Mouse (Mus musculus) brown adipose tissue, adult 24 weeks (tissue): ENCODE data around the gene Ube2g1. TPM values are rescaled to one million over a fixed set of nuclear protein-coding genes. Genes with fewer than 3 reads are reported as not detected.

Experiments used
- H3K27ac ChIP-seq: fragments of 200-500 bp; replicated peaks from 2 replicates; pipeline ENCODE4 v1.5.1; 2012; ENCODE audit warnings: low read depth, mild to moderate bottlenecking, low read length
- H3K4me1 ChIP-seq: fragments of 200-500 bp; 2 replicates; pipeline ENCODE4 v1.6.1; 2012; ENCODE audit warnings: low read length, mixed read lengths; ENCODE audit not compliant: control insufficient read depth, insufficient read depth, insufficient read length
- H3K4me3 ChIP-seq: fragments of 200-500 bp; 2 replicates; pipeline ENCODE4 v1.5.1; 2012; ENCODE audit warnings: low read depth, mild to moderate bottlenecking, low read length, moderate library complexity; ENCODE audit not compliant: insufficient read depth
- polyA plus RNA-seq: library from polyadenylated mRNA; stranded (reverse); fragments of >200 nt; gene quantifications from 2 replicates; pipeline ENCODE4 v1.2.4, GENCODE M21; 2012; ENCODE audit not compliant: missing spikeins, insufficient read depth, insufficient read length

Ube2g1 gene
- polyA plus RNA-seq, 1 experiment: 22.8 TPM

DNA sequence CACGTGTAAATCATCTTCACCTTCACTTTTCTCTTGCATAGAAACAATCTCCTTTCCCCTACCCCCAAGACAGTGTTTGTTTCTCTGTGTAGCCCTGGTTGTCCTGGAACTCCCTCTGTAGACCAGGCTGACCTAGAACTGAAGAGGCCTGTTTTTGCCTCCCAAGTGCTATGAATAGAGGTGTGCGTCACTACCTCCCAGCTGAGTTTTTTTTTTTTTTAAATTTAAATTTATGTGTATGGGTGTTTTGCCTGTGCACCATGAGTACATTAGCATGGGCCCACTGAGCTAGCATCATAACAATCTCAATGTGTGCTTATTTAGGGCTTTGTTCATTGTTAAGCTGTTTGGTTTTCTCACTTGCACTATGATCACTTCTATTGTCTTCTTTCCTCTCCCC lies 43.3 kb downstream of the Ube2g1 start:
- H3K27ac ChIP-seq: no peak overlapping the region
- H3K4me3 ChIP-seq: no peak overlapping the region
- H3K4me1 ChIP-seq: peaks cover 2% of the 10 kb centered on the region; the same call in 1 of the 2 replicates

- H3K4me3 ChIP-seq: no peak overlapping the region
- no peak overlapping the region for H3K27ac ChIP-seq
- H3K4me1 ChIP-seq: no peaks in the 10 kb centered on the region
Observed at GRCm38 (mm10) chr11:72659918-72660317, 52.8 kb downstream of the Ube2g1 start.

DNA sequence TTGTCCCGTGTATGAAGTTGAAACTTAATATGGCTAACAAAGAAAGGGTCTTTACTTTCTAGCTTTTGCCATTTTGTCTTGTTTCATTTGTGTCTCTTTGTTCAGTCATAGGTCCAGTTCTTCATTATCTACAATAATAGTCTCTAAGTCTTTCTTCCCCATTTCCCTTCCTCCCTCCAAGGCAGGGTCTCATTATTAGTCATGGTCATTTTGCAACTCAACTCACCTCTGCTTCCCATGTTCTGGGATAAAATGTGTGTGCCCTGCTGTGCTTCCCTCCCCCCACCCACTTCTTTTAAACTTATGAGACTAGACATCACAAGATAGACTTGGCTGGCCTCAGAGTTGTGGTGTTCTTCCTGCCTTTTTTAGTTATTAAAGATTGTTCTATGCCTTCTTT lies 53.3 kb downstream of the Ube2g1 start:
- Histone ChIP-seq H3K4me3 (no peak overlapping the region), H3K4me1 (no peaks in the 10 kb centered on the region), H3K27ac (no peak overlapping the region)

GRCm38 (mm10) chr11:72664641-72665040 lies 57.6 kb downstream of the Ube2g1 start:
- Histone ChIP-seq H3K4me3 (no peak overlapping the region), H3K27ac (no peak overlapping the region), H3K4me1 (no peaks in the 10 kb centered on the region)

- H3K4me3 ChIP-seq: no peak overlapping the region
- H3K4me1 ChIP-seq: no peaks in the 10 kb centered on the region
- H3K27ac ChIP-seq: no peak overlapping the region
Observed at GRCm38 (mm10) chr11:72670634-72671033, 63.6 kb downstream of the Ube2g1 start.

DNA sequence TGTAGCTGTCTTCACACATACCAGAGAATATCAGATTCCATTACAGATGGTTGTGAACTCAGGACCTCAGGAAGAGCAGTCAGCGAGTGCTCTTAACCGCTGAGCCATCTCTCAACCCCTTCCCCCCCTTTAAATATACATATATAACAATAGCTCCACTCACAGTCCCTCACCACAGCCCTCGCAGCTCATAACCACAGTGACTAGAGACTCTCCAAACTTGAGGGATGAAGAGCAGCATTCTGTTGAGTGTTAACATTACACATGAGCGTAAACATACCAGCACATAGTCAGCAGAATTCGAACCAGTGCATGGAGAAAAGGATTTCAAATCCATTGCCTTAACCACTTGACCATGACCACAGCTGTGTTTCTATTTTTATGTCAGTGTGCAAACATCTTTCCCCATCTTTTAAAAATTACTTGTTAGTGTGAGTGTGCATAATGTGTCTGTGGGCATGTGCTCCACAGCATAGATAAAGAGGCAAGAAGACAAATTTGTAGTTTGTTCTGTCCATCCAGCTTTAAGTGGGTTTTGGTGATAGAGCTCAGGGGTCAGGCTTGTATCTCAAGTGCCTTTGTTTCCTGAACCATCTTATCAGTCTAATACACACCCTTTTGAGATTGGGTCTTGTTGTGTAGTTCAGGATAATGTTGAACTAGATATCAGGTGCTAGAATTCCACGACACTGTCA lies 64.4 kb downstream of the Ube2g1 start:
- H3K4me1 ChIP-seq: no peaks in the 10 kb centered on the region
- no peak overlapping the region for H3K4me3 ChIP-seq
- H3K27ac ChIP-seq: no peak overlapping the region

- H3K4me1 ChIP-seq: no peaks in the 10 kb centered on the region
- no peak overlapping the region for H3K4me3 ChIP-seq
- H3K27ac ChIP-seq: no peak overlapping the region
Observed at GRCm38 (mm10) chr11:72672438-72672837, 65.4 kb downstream of the Ube2g1 start.

- H3K27ac ChIP-seq: no peak overlapping the region
- no peak overlapping the region for H3K4me3 ChIP-seq
- H3K4me1 ChIP-seq: no peaks in the 10 kb centered on the region
Observed at GRCm38 (mm10) chr11:72675280-72675679, 68.2 kb downstream of the Ube2g1 start.

DNA sequence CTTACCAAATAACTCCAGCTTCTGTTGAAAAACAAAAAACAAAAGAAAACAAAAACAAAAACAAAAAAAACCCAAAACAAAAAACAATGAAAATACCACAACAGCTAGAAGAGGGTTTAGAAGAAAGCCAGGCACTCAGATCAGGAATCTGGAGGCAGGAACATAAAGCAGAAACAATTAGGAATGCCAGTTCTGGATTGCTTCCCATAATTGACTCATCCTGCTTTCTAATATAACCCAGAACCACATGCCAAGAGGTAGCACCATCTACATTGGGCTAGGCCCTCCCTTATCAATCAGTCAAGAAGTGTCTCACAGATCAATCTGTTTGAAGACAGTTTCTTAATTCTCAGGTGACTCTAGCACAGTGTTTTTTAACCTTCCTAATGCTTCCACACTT lies 73.6 kb downstream of the Ube2g1 start:
- Histone ChIP-seq H3K4me3 (no peak overlapping the region), H3K27ac (no peak overlapping the region), H3K4me1 (no peaks in the 10 kb centered on the region)

DNA sequence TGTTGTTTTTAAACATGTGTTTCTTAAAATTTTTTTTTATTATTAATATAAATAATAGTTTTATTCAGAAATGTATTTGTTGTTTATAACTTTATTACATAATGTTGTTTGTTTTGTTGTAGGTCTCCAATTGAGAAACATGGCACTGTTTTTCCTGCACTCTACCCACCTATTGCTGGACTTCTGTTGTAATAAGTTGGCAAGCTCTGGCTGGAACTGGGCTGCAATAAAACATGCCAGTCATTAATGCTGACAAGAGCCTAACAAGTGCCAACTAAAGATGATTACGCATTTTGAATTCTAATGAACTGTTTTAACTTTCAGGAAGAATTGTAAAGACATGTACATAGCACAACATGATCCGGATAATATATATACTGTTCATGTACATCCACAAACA lies 76.3 kb downstream of the Ube2g1 start:
- no peak overlapping the region for H3K4me3 ChIP-seq
- no peaks in the 10 kb centered on the region for H3K4me1 ChIP-seq

GRCm38 (mm10) chr11:72686697-72687096 lies 79.6 kb downstream of the Ube2g1 start:
- H3K4me1 ChIP-seq: peaks cover 7% of the 10 kb centered on the region
- H3K27ac ChIP-seq: no peak overlapping the region
- H3K4me3 ChIP-seq: no peak overlapping the region

More for the DNA sequence above, 76.3 kb downstream of the Ube2g1 start:
- no peak overlapping the region for H3K27ac ChIP-seq

- peaks cover 14% of the 10 kb centered on the region for H3K4me1 ChIP-seq
- H3K27ac ChIP-seq: no peak overlapping the region
- no peak overlapping the region for H3K4me3 ChIP-seq
Observed at GRCm38 (mm10) chr11:72688242-72688641, 81.2 kb downstream of the Ube2g1 start.

- no peak overlapping the region for H3K27ac ChIP-seq
- peaks cover 17% of the 10 kb centered on the region for H3K4me1 ChIP-seq
- no peak overlapping the region for H3K4me3 ChIP-seq
Observed at GRCm38 (mm10) chr11:72689115-72689514, 82.0 kb downstream of the Ube2g1 start.

- H3K4me1 ChIP-seq: peaks cover 17% of the 10 kb centered on the region
- peak within 1 kb of the TSS; percentile 91 for H3K4me3 ChIP-seq
- H3K27ac ChIP-seq: peak within 1 kb of the TSS; percentile 77
Observed at GRCm38 (mm10) chr11:72689551-72690510, 82.7 kb downstream of the Ube2g1 start, which contains the start of gene Ankfy1. TSS of gene Ankfy1 (plus strand) at chr11:72690006.

GRCm38 (mm10) chr11:72692353-72692752 lies 85.3 kb downstream of the Ube2g1 start:
- Histone ChIP-seq H3K4me1 (peaks cover 17% of the 10 kb centered on the region), H3K27ac (no peak overlapping the region), H3K4me3 (no peak overlapping the region)
